In the genomic region with DNA sequence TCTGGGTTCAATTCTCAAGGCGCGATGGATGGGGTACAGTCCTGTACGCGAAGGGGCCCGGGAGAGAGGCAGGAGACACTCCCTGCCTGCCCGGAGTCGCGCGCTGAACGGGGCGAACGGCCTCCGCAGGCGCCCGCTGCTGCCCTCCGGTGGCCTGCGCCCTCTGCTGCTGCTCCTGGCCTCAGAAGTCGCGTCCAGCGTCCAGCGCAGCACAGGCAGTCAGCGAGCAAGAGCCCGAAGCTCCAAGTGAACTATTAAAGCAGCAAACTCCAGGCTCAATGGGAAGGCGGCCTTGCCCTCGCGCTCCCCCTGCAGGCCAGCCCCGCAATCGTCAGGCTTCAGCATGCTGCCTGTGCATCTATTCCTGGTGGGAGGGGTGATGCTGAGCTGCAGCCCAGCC, we compare ENCODE assay signal across 7 mouse cellular contexts. TPM values are rescaled to one million over a fixed set of nuclear protein-coding genes. Genes with fewer than 3 reads are reported as not detected.
DNase-seq lines count a peak whose midpoint lies in the region; ATAC-seq and TF ChIP-seq lines count a peak whose summit lies in the region.
"Not testable (repeated sequence)": the region's sequence is repeated elsewhere in the genome, so short reads cannot be mapped to it uniquely, and the experiment has no call there.

No protein-coding gene starts in this region.

- not testable (repeated sequence) for ATAC-seq in forebrain, embryonic 12.5 days (ENCODE audit: low FRiP score); heart, postnatal 0 days (ENCODE audit: insufficient read depth, low read depth); limb, embryonic 15.5 days (ENCODE audit: insufficient number of reproducible peaks, low FRiP score, low TSS enrichment, low read depth); midbrain, postnatal 0 days (ENCODE audit: low FRiP score)

- H3K36me3 ChIP-seq in forebrain, embryonic 12.5 days (replicated peaks); heart, postnatal 0 days (replicated peaks; ENCODE audit: control insufficient read depth, insufficient read depth, low read length); limb, embryonic 15.5 days; midbrain, postnatal 0 days (ENCODE audit: insufficient read depth, low read length): not testable (repeated sequence)

- H3K27ac ChIP-seq in forebrain, embryonic 12.5 days; midbrain, postnatal 0 days (ENCODE audit: low read depth, low read length): not testable (repeated sequence)
- peak overlapping the region; percentile 78; the same call in 1 of the 2 replicates for H3K27ac ChIP-seq in heart, postnatal 0 days (ENCODE audit: low read depth)
- peak overlapping the region; percentile 81 for H3K27ac ChIP-seq in limb, embryonic 15.5 days

- TF ChIP-seq CTCF in heart, postnatal 0 days (IDR thresholded peaks at IDR 0.05; ENCODE audit: low read depth), result peak; percentile 66
- TF ChIP-seq CTCF in midbrain, postnatal 0 days (IDR thresholded peaks at IDR 0.05), result peak; percentile 67

- H3K27me3 ChIP-seq in forebrain, embryonic 12.5 days; heart, postnatal 0 days (ENCODE audit: control insufficient read depth, insufficient read depth, low read length); limb, embryonic 15.5 days; midbrain, postnatal 0 days (ENCODE audit: insufficient read depth, low read length): not testable (repeated sequence)

- peak overlapping the region; percentile 36 for H3K4me3 ChIP-seq in forebrain, embryonic 12.5 days (replicated peaks)
- H3K4me3 ChIP-seq in heart, postnatal 0 days (ENCODE audit: low read depth, low read length), result peak overlapping the region; percentile 37
- peak overlapping the region; percentile 38 for H3K4me3 ChIP-seq in limb, embryonic 15.5 days
- H3K4me3 ChIP-seq in midbrain, postnatal 0 days (ENCODE audit: low read depth, low read length), result peak overlapping the region; percentile 20; the same call in 1 of the 2 replicates

- not testable (repeated sequence) for H3K9ac ChIP-seq in forebrain, embryonic 12.5 days; heart, postnatal 0 days (replicated peaks; ENCODE audit: low read depth, low read length); limb, embryonic 15.5 days; midbrain, postnatal 0 days (replicated peaks; ENCODE audit: low read length, poor library complexity, severe bottlenecking)

- TF ChIP-seq EP300 in heart, postnatal 0 days (IDR thresholded peaks at IDR 0.05; ENCODE audit: low read depth), result not testable (repeated sequence)

- DNase-seq in brain, embryonic 18.5 days (ENCODE audit: low read depth, low spot score), result peak; percentile 37
- DNase-seq in heart, postnatal 0 days (ENCODE audit: low spot score), result peak; percentile 83
- peak; percentile 87 for DNase-seq in kidney, postnatal 10 days
- peak; percentile 82 for DNase-seq in midbrain, postnatal 0 days (ENCODE audit: low spot score)
- DNase-seq in spleen, postnatal 10 days (ENCODE audit: low spot score in 2 of 2), result peak; percentile 44 to 63

- H3K9me3 ChIP-seq in forebrain, embryonic 12.5 days; heart, postnatal 0 days (replicated peaks; ENCODE audit: control insufficient read depth, low read length); limb, embryonic 15.5 days; midbrain, postnatal 0 days (ENCODE audit: low read length): not testable (repeated sequence)

- H3K4me1 ChIP-seq in forebrain, embryonic 12.5 days; heart, postnatal 0 days (ENCODE audit: control insufficient read depth, insufficient read depth); limb, embryonic 15.5 days; midbrain, postnatal 0 days (ENCODE audit: insufficient read depth, low read length): not testable (repeated sequence)

- under 1% methylated on average over 21 of the region's 28 CpGs for WGBS in forebrain, embryonic 12.5 days
- under 1% methylated on average over 23 of the region's 28 CpGs for WGBS in heart, postnatal 0 days
- 0% methylated on average over 26 of the region's 28 CpGs for WGBS in limb, embryonic 15.5 days
- WGBS in midbrain, postnatal 0 days, result under 1% methylated on average over 26 of the region's 28 CpGs

- peak overlapping the region; percentile 60 for H3K4me2 ChIP-seq in forebrain, embryonic 12.5 days
- peak overlapping the region; percentile 37 for H3K4me2 ChIP-seq in heart, postnatal 0 days (ENCODE audit: low read depth, low read length)
- H3K4me2 ChIP-seq in limb, embryonic 15.5 days, result peak overlapping the region; percentile 50
- peak overlapping the region; percentile 42 for H3K4me2 ChIP-seq in midbrain, postnatal 0 days (ENCODE audit: low read depth, low read length, poor library complexity, severe bottlenecking)

RNA-seq across cellular contexts. Expression of a gene that starts 0.5 kb away (rescaled TPM):
- polyA plus RNA-seq in forebrain, embryonic 12.5 days (2016; fragmentation: Nextera tagmentation; extraction: Ambion mirVana), result 0.15 and 0.18 TPM in 2 replicates
- not detected in 2 replicates for total RNA-seq in heart, postnatal 0 days (2014; rRNA removed; ENCODE audit: low replicate concordance)
- polyA plus RNA-seq in heart, postnatal 0 days (2015; fragmentation: Nextera tagmentation; extraction: Ambion mirVana), result 0.25 and 0.46 TPM in 2 replicates
- polyA plus RNA-seq in limb, embryonic 15.5 days (2015; fragmentation: Nextera tagmentation; extraction: Ambion mirVana), result 0.36 and 0.60 TPM in 2 replicates
- total RNA-seq in midbrain, postnatal 0 days (2014; rRNA removed), result not detected in 2 replicates
- polyA plus RNA-seq in midbrain, postnatal 0 days (2015; fragmentation: Nextera tagmentation; extraction: Ambion mirVana), result not detected in 2 replicates

RNA-seq across cellular contexts. Expression of a gene that starts 5.8 kb away (rescaled TPM):
- not detected in 2 replicates for polyA plus RNA-seq in forebrain, embryonic 12.5 days (2016; fragmentation: Nextera tagmentation; extraction: Ambion mirVana)
- total RNA-seq in heart, postnatal 0 days (2014; rRNA removed; ENCODE audit: low replicate concordance), result not detected in 2 replicates
- polyA plus RNA-seq in heart, postnatal 0 days (2015; fragmentation: Nextera tagmentation; extraction: Ambion mirVana), result not detected in 2 replicates
- polyA plus RNA-seq in limb, embryonic 15.5 days (2015; fragmentation: Nextera tagmentation; extraction: Ambion mirVana), result not detected in 2 replicates
- not detected in 2 replicates for total RNA-seq in midbrain, postnatal 0 days (2014; rRNA removed)
- not detected in 2 replicates for polyA plus RNA-seq in midbrain, postnatal 0 days (2015; fragmentation: Nextera tagmentation; extraction: Ambion mirVana)

RNA-seq across cellular contexts. Expression of a gene that starts 13.2 kb away (rescaled TPM):
- 0.55 TPM in 1 of 2 replicates, not detected in the other for polyA plus RNA-seq in forebrain, embryonic 12.5 days (2016; fragmentation: Nextera tagmentation; extraction: Ambion mirVana)
- total RNA-seq in heart, postnatal 0 days (2014; rRNA removed; ENCODE audit: low replicate concordance), result not detected in 2 replicates
- 0.20 TPM in 1 of 2 replicates, not detected in the other for polyA plus RNA-seq in heart, postnatal 0 days (2015; fragmentation: Nextera tagmentation; extraction: Ambion mirVana)
- polyA plus RNA-seq in limb, embryonic 15.5 days (2015; fragmentation: Nextera tagmentation; extraction: Ambion mirVana), result 0.76 and 0.87 TPM in 2 replicates
- total RNA-seq in midbrain, postnatal 0 days (2014; rRNA removed), result not detected in 2 replicates
- not detected in 2 replicates for polyA plus RNA-seq in midbrain, postnatal 0 days (2015; fragmentation: Nextera tagmentation; extraction: Ambion mirVana)

RNA-seq across cellular contexts. Expression of a gene that starts 16.3 kb away (rescaled TPM):
- polyA plus RNA-seq in forebrain, embryonic 12.5 days (2016; fragmentation: Nextera tagmentation; extraction: Ambion mirVana), result not detected in 2 replicates
- not detected in 2 replicates for total RNA-seq in heart, postnatal 0 days (2014; rRNA removed; ENCODE audit: low replicate concordance)
- polyA plus RNA-seq in heart, postnatal 0 days (2015; fragmentation: Nextera tagmentation; extraction: Ambion mirVana), result not detected in 2 replicates
- polyA plus RNA-seq in limb, embryonic 15.5 days (2015; fragmentation: Nextera tagmentation; extraction: Ambion mirVana), result not detected in 2 replicates
- total RNA-seq in midbrain, postnatal 0 days (2014; rRNA removed), result not detected in 2 replicates
- not detected in 2 replicates for polyA plus RNA-seq in midbrain, postnatal 0 days (2015; fragmentation: Nextera tagmentation; extraction: Ambion mirVana)

RNA-seq across cellular contexts. Expression of a gene that starts 19.2 kb away (rescaled TPM):
- not detected in 2 replicates for polyA plus RNA-seq in forebrain, embryonic 12.5 days (2016; fragmentation: Nextera tagmentation; extraction: Ambion mirVana)
- not detected in 2 replicates for total RNA-seq in heart, postnatal 0 days (2014; rRNA removed; ENCODE audit: low replicate concordance)
- not detected in 2 replicates for polyA plus RNA-seq in heart, postnatal 0 days (2015; fragmentation: Nextera tagmentation; extraction: Ambion mirVana)
- not detected in 2 replicates for polyA plus RNA-seq in limb, embryonic 15.5 days (2015; fragmentation: Nextera tagmentation; extraction: Ambion mirVana)
- not detected in 2 replicates for total RNA-seq in midbrain, postnatal 0 days (2014; rRNA removed)
- not detected in 2 replicates for polyA plus RNA-seq in midbrain, postnatal 0 days (2015; fragmentation: Nextera tagmentation; extraction: Ambion mirVana)

Comparison
In these comparisons a context has a peak if more than half of its experiments do, and no peak if none do; other contexts are left out.
1. DNase-seq: peak in every context shown above with its lines; median percentile 87 in kidney, postnatal 10 days; 83 in heart, postnatal 0 days; 82 in midbrain, postnatal 0 days; 54 in spleen, postnatal 10 days; 37 in brain, embryonic 18.5 days.